Mouse (Mus musculus): Measurements from ENCODE around the gene Fbxo34.
"Not testable (repeated sequence)": the region's sequence is repeated elsewhere in the genome, so short reads cannot be mapped to it uniquely, and the experiment has no call there.

The Fbxo34 gene

DNA sequence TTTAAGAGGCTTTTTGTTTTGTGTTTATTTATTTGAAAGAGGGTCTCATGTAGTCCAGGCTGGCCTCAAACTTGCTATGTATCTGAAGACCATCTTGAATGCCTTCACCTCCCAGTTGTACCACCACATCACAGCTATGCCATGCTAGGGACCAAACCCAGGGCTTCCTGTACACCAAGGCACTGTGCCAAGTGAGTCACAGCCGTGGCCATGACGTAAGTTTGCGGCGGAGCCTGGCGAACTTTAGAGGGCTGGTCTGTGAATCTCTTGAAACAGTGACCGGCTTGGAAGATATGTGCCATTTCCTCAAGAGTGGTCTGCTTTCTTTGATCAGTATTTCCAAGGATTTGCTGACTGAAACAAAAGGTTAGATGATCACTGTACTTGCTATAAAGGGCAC is 68.4 kb downstream of the Fbxo34 start:
- no peak for DNase-seq

- DNase-seq, result no peak
These were observed 70.7 kb downstream of the Fbxo34 start for GRCm38 (mm10) chr14:47520751-47521449.

DNA sequence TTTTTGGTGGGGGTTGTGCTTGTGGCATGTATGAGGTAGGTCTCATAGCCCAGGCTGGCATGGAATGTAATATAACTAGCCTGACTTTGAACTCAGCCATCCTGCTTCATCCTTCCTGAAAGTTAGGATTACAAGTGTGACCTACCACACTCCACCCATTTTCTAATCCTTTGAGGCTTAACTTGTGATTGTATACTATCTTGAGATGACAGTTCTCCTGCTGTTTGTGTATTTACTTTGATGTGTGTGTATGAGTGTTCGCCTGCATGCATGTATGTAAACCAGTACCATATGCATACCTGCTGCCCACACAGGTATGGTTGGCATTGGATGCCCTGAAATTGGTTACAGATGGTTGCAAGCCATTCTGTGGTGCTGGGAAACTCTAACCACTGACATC is 71.4 kb downstream of the Fbxo34 start:
- DNase-seq, result no peak

DNA sequence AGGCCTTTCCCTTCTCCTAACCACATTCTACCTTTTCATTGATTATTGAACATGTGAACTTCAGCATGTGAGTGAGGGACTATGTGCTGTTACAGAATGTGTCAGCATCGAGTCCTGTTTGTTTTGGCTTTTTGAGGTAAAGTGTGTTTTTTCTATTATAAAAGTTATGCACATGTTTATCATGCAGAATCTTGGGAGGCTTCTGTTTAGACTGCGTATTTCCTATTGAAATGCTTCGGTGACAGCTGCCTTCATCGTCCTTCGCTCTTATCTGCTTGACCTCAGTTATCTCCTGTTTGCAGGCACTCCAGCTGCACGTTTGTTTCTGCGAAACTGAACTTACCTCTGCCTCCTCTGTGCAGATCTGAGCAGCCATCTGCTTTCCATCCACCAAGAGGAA is 72.1 kb downstream of the Fbxo34 start:
- DNase-seq, result no peak

GRCm38 (mm10) chr14:47525374-47525773 is 75.2 kb downstream of the Fbxo34 start:
- DNase-seq, result no peak

- no peak for DNase-seq
These were observed 75.6 kb downstream of the Fbxo34 start for GRCm38 (mm10) chr14:47525861-47526260.

DNA sequence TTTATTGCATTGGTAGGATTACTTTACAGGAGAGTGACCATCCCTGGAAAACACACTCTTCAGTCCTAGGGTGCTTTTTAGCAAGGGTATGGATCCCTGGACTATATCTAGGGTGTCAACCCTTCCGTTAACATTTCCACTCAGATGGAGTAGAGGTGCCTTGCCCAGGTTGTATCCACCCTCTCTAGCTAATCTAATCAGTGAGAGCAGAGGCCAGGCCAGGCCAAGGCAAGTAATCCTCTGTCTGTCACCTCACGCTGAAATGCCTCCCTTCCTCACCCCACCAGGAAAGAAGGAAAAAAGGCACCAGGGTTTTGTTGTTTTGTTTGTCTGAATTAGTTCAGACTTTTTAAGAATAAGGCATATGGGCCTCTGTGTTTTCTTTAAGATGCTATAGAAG is 77.6 kb downstream of the Fbxo34 start:
- no peak for DNase-seq

GRCm38 (mm10) chr14:47528293-47528692 is 78.1 kb downstream of the Fbxo34 start:
- no peak for DNase-seq

DNA sequence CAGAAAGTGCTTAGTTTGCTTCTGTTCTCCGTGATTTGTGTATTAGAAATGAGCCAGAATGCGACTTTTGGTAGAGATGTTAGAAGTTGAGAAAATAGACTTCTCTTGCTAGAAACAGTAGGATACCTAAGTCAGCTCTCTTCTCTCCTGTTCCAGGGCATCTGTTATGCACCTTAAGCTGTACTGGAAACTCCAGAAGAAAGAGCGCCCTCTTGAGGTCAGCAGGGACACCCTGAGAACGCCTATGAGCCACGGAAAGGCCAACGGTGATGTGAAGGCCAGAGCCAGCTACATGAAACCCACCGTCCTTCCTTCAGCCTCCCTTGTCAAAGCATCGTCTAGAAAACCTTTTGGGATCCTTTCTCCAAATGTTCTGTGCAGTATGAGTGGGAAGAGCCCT is 78.8 kb downstream of the Fbxo34 start:
- DNase-seq, result peak; percentile 53

GRCm38 (mm10) chr14:47529592-47529991 is 79.4 kb downstream of the Fbxo34 start:
- not testable (repeated sequence) for DNase-seq

DNA sequence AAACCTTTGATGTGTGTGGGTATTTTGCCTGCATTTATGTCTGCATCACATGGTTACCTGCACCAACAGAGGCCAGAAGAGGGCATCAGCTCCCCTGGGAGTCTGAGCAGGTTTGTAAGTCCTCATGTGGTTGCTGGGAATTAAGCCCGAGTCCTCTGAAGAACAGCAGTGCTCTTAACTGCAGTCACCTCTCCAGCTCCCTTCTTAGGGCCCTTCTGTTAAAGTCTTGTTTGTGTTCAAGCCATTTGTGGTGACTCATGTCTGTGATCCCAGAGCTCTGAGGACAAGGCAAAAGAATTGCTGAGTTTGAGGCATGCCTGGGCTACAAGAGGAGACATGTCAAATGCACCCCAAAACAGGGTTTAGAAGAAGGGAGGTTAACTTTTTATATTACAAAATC is 82.3 kb downstream of the Fbxo34 start:
- DNase-seq, result no peak

DNA sequence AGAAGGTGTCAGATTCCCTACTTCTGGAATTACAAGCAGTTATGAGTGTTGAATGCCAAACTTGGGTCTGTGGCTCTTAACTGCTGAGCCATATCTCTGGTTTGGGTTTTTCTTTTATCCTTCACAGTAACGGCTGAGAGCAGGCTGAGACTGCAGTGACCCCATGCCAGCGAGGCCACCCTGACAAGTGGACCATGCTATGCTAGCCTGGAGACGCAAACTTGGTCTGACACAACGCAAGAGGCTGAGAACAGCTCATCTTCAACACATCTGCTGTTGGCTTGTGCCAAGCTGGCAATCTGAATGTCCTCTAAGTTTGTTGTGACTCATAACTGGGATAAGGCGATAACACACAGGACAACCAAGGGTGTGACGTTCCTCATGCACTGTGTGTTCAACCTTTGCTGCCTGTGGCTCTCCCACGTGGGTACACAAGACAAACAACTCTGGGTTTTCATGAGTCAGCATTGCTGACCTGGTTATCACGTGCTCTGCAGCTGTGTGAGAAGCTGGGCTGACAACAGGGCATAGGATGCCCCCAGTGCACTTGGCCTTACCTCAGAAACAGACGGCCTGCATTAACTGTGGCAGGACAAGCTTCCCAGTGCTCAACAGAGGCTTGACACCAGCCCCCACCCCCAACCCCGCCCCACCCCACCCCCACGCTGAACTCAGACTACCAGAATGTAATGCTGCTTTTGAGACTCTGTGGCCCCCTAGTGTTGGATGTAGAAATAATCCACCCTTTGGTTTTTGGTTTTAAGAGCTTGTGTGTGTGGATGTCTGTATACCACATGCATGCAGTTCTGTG is 83.3 kb downstream of the Fbxo34 start:
- DNase-seq, result peak; percentile 29

GRCm38 (mm10) chr14:47534176-47534525 is 83.9 kb downstream of the Fbxo34 start:
- no peak for DNase-seq

DNA sequence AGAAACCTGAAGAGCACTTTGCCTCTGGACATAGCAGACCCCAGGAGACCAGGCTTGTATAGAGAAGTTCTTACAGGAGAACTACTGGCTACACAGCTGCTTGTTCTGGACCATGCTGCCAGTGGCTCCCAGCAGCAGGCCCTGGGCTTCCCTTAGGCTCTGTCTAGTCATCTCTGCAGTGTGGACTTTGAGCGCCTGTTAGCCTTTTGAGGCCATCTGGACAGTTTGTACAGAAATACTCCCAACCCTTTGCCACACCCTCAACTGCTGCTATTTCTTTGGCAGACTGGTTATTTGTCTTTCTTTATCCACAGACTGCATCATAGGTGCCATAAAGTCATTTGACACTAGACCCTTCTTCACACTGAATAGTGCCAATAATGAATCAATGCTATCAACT is 84.9 kb downstream of the Fbxo34 start:
- DNase-seq, result no peak

DNA sequence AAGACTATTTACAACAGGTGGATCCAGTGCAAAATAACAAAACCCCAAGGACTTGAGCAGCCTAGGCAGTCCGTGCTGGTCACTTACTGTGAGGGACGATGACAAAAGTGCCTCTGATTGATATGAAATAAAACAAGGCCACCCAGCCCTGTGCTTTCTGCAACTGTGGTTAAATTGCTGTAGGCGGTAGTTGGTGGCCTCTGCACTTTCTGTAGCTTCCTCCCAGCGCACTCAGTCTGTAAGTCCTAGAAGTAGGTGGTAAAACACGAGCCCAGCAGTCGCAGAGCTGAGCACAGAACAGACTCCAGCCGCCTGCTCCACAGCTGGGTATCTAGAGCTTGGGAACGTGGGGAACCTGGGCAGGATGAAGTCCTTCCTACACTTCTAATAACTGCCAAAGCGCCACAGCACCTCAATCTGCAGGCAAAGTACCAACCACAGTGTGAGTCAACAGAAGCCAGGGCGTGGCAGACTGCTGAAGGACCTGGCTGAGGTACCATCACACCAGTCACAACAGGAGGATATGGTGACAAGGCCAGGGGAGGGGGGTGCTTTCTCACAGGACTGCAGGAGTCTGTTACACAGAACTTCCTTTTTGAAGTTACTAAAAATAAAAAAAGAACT is 91.2 kb downstream of the Fbxo34 start:
- DNase-seq, result no peak

- no peak for DNase-seq
These were observed 92.1 kb downstream of the Fbxo34 start for GRCm38 (mm10) chr14:47542283-47542682.

- DNase-seq, result no peak
These were observed 94.1 kb downstream of the Fbxo34 start for GRCm38 (mm10) chr14:47544286-47544685.

DNA sequence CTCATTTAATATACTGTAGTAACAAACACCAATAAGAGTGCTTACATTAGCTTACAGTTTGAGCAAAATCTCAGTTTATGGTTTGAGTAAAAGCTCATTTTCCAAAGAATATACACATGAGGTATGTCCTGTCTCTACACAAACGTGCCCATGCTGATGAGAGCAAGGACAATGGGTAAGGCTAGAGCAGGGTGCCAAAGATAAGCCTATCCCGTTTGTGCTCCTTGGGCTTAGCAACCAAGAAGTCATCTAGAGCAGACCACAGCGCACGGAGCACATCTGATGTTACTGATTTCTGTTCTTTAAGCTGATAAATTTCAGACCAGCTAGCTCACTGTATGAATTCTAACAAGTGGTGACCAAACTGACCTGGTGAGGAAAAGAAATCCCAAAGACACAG is 94.7 kb downstream of the Fbxo34 start:
- DNase-seq, result no peak

- DNase-seq, result no peak
These were observed 101.4 kb downstream of the Fbxo34 start for GRCm38 (mm10) chr14:47551668-47552067.

DNA sequence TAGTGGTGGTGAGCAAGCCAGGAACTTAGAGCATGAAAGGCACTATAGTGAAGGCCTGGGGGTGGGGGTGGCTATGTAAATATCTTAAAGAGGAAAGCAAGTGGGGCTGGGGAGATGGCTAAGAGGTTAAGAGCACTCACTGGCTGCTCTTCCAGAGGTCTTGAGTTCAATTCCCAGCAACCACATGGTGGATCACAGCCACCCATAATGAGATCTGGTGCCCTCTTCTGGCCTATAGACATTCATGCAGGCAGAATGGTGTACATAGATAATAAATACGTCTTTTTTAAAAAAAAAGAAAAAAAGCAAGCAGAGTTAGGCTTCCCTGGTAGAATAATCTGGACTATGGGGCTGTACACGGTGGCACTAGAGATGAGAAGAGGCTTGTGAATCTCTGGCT is 103.2 kb downstream of the Fbxo34 start:
- no peak for DNase-seq

GRCm38 (mm10) chr14:47554236-47554635 is 104.0 kb downstream of the Fbxo34 start:
- no peak for DNase-seq

DNA sequence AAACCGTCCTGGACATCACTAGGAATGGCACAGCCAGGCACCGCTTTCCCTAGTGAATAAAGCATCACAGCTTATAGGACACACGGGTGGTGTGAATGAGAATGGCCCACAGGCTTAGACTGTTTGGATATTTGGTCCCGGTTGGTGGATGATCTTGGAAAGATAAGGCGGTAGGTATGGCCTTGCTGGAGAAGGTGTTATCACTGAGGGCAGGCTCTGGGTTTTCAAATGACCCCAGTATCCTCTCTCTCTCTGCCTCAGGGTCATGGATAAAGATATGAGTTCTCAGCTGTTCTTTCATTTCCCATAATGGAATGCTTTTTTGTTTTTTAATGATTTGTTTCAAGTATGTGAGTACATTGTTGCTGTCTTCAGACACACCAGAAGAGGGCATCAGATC is 105.0 kb downstream of the Fbxo34 start:
- DNase-seq, result no peak

- DNase-seq, result no peak
These were observed 110.5 kb downstream of the Fbxo34 start for GRCm38 (mm10) chr14:47560714-47561113.

- DNase-seq, result no peak
These were observed 112.3 kb downstream of the Fbxo34 start for GRCm38 (mm10) chr14:47562530-47562929.
